Mouse (Mus musculus) hindbrain, embryonic 13.5 days (tissue): ENCODE measurements around the gene Tmem254a. TPM values are rescaled to one million over a fixed set of nuclear protein-coding genes. Genes with fewer than 3 reads are reported as not detected.
"Not testable (repeated sequence)": the region's sequence is repeated elsewhere in the genome, so short reads cannot be mapped to it uniquely, and the experiment has no call there.

Experiments used
- ATAC-seq: fragments of 200-750 bp; cut with Nextera tagmentation; 2 replicates; pipeline ENCODE4 v1.8.0; 2017; ENCODE audit warnings: moderate TSS enrichment; ENCODE audit not compliant: low FRiP score
- H3K27ac ChIP-seq: fragments of 300-500 bp; sonication (generic); 2 replicates; pipeline ENCODE4 v1.5.1; 2015; ENCODE audit warnings: inconsistent platforms, mild to moderate bottlenecking, moderate library complexity
- H3K27me3 ChIP-seq: fragments of 300-500 bp; sonication (generic); 2 replicates; pipeline ENCODE4 v1.6.1; 2015; ENCODE audit warnings: mild to moderate bottlenecking, inconsistent platforms
- H3K36me3 ChIP-seq: fragments of 300-500 bp; sonication (generic); 2 replicates; pipeline ENCODE4 v1.6.1; 2015; ENCODE audit warnings: mild to moderate bottlenecking, inconsistent platforms
- H3K4me1 ChIP-seq: fragments of 300-500 bp; sonication (generic); replicated peaks from 2 replicates; pipeline ENCODE4 v1.6.1; 2015; ENCODE audit warnings: inconsistent platforms
- H3K4me2 ChIP-seq: fragments of 300-500 bp; sonication (generic); 2 replicates; pipeline ENCODE4 v1.6.1; 2015; ENCODE audit warnings: inconsistent platforms, mild to moderate bottlenecking, moderate library complexity
- H3K4me3 ChIP-seq: fragments of 300-500 bp; sonication (generic); 2 replicates; pipeline ENCODE4 v1.5.1; 2015; ENCODE audit warnings: mild to moderate bottlenecking, inconsistent platforms
- H3K9ac ChIP-seq: fragments of 300-500 bp; sonication (generic); 2 replicates; pipeline ENCODE4 v1.6.1; 2015; ENCODE audit warnings: mild to moderate bottlenecking, inconsistent platforms
- H3K9me3 ChIP-seq: fragments of 300-500 bp; sonication (generic); 2 replicates; pipeline ENCODE4 v1.6.1; 2016; ENCODE audit warnings: inconsistent platforms
- WGBS: fragments of 180-500 bp; shearing (Covaris S2); methylation state at CpG from one replicate; pipeline ENCODE4 v1.1.7; 2015; 5-methylcytosine and 5-hydroxymethylcytosine counted together
- polyA plus RNA-seq: library from polyadenylated mRNA; unstranded; fragments of >200 nt; fragmentation: Nextera tagmentation; extraction: Ambion mirVana; gene quantifications from 2 replicates; pipeline ENCODE4 v1.2.1, GENCODE M21; 2015

Gene Tmem254a
- polyA plus RNA-seq, 1 experiment from 2014 or later, result 2.9 TPM

DNA sequence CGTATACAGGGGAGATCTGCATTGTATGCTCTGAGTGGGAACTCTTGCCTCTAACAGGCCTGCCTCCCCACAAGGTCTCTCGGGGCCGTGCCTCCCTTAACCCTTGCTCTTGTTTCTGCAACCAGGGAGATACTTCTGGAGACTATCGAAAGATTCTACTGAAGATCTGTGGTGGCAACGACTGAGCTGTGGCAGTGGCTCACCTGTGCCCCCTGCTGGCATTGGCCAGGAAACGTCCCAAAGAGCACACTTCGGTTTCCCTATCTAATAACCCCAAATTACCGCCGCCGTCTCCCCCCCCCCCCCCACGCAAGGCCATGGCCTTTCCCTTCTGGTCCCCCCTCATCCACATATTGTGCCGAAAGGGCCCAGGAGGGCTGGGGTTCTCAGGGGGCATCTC, 41.6 kb downstream of the Tmem254a start:
- not testable (repeated sequence) for H3K4me1 ChIP-seq

DNA sequence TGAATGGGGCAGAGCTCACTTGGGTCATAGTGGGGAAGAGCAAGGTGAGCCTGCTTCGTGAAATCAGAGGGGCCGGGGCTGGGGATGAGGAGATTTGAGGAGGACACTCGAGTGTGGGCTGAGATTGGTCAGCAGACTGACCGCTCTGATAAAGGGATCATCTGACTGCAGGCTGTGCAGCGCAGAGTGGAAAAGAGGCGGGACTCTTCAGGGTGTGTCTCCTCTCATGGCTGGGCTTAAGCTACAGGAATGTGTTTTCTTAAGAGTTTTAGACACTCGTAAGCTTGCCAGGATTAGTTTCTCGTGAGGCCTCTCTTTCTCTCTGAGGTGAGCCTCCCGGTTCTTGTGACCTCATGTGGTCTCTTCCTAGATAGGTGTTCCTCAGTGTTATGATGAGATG, 45.7 kb downstream of the Tmem254a start:
- H3K36me3 ChIP-seq, ATAC-seq, H3K9me3 ChIP-seq, H3K27ac ChIP-seq, H3K4me1 ChIP-seq, H3K4me3 ChIP-seq, H3K4me2 ChIP-seq, H3K9ac ChIP-seq, H3K27me3 ChIP-seq: not testable (repeated sequence)
- WGBS, result no CpG with 5 or more reads among the region's 9 CpGs

More for the DNA sequence above, 41.6 kb downstream of the Tmem254a start:
- not testable (repeated sequence) for ATAC-seq, H3K36me3 ChIP-seq, H3K9ac ChIP-seq, H3K4me3 ChIP-seq, H3K4me2 ChIP-seq, H3K27me3 ChIP-seq, H3K9me3 ChIP-seq, H3K27ac ChIP-seq
- WGBS, result no CpG with 5 or more reads among the region's 12 CpGs

DNA sequence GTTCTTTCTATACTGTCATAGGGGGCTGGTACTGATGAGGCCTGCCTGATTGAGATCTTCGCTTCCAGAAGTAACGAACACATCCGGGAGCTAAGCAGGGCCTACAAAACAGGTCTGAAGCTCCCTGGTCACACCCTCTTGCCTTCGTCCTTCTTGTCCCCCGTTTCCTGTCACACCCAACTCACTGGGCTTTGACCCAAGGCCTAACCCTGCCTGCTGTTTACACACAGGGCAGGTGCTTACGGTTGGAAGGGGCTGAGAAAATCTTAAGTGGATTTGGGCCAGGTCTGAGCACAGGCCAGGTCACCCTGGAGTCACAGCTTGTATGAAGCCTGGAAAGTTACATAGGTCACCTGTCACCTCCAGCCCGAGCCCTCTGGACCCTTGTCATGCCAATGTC, 50.8 kb downstream of the Tmem254a start:
- H3K27ac ChIP-seq, H3K36me3 ChIP-seq, H3K9me3 ChIP-seq, ATAC-seq, H3K27me3 ChIP-seq, H3K4me2 ChIP-seq, H3K9ac ChIP-seq, H3K4me3 ChIP-seq, H3K4me1 ChIP-seq: not testable (repeated sequence)
- WGBS, result no CpG with 5 or more reads among the region's 7 CpGs

Other genes starting within 250 kb of the Tmem254a start
- 28.0 and 32.0 TPM in 2 replicates for gene Ppif, start 233.5 kb downstream of the Tmem254a start, polyA plus RNA-seq
- gene Zcchc24, start 158.6 kb downstream of the Tmem254a start, polyA plus RNA-seq, result 11.9 and 12.2 TPM in 2 replicates
- 3.1 and 3.4 TPM in 2 replicates for gene Anxa11, start 85.5 kb downstream of the Tmem254a start, polyA plus RNA-seq
- not detected in 2 replicates for gene Plac9a, start 24.6 kb downstream of the Tmem254a start, polyA plus RNA-seq
- not detected in 2 replicates for gene Cphx1, start 10.6 kb upstream of the Tmem254a start, polyA plus RNA-seq
- 4.9 and 5.7 TPM in 2 replicates for gene Duxbl1, start 50.9 kb upstream of the Tmem254a start, polyA plus RNA-seq
- 2.9 and 4.7 TPM in 2 replicates for gene Gm9780, start 115.0 kb upstream of the Tmem254a start, polyA plus RNA-seq
- 17.8 and 29.5 TPM in 2 replicates for gene Tmem254c, start 139.7 kb upstream of the Tmem254a start, polyA plus RNA-seq
- not detected in 2 replicates for gene Cphx2, start 153.8 kb upstream of the Tmem254a start, polyA plus RNA-seq
- gene Cphx3, start 154.6 kb upstream of the Tmem254a start, polyA plus RNA-seq, result not detected in 2 replicates
- 1.5 TPM in 1 of 2 replicates, not detected in the other for gene Duxbl2, start 190.7 kb upstream of the Tmem254a start, polyA plus RNA-seq